Mouse (Mus musculus): Measurements from ENCODE around the gene Fli1.

The Fli1 gene

GRCm38 (mm10) chr9:32542212-32543039 is at the start of gene Fli1:
Gene Fli1, minus strand, starts transcription at chr9:32542861.
- in situ Hi-C loops (cut with MseI, MboI): no loop called here

DNA sequence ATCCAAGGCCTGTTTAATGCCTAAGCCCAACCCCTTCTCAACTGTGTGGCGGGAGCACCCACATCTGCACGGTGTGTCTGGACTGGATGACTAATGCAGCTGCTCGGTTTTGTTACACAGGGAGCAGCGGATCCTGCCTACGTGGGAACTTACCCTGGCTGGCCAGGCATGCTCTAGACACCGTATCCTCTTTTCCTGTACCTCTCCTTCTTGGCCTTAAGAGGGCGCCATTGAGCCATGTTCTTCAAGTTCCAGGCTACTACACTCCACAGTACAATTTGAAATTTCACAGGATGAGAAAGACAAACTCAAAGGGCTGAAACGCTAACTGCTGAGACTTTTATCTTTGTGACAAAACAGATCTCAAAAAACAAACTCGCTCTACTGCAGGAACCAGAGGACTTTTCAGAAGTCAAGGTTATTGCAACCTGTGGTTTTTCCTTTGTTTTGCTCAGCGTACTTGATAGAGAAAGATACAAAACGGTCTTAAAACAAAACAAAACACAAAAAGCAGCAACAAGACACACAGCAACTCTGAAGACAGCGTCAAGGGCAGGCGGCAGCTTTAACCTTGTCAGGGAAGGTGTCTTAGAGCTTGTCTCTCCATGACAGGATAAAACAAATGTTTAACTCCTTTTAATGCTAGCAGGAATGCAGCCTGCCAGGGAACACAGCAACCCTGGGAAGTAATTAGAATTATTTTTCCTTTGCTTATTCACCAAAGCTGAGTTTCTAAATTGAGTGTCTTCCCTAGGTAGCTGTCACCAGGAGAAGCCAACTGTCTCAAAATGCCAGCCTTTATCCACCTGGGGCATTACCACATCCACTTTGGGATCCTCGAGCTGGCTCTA is 49.3 kb upstream of the Fli1 start:
- in situ Hi-C loops (cut with MseI, MboI): loop anchor here (5.0 to 10.0 kb wide), 4 partner anchors 340 to 653 kb away; no protein-coding TSS in a partner anchor

- in situ Hi-C loops (cut with MseI, MboI): loop anchor here (5.0 to 10.0 kb wide), 4 partner anchors 342 to 654 kb away; no protein-coding TSS in a partner anchor
These were observed 47.9 kb upstream of the Fli1 start for GRCm38 (mm10) chr9:32590571-32590970.

GRCm38 (mm10) chr9:32589900-32590299 is 47.2 kb upstream of the Fli1 start:
- in situ Hi-C loops (cut with MseI, MboI): loop anchor here (5.0 to 10.0 kb wide), 5 partner anchors 185 to 655 kb away; no protein-coding TSS in a partner anchor

GRCm38 (mm10) chr9:32585357-32585756 is 42.7 kb upstream of the Fli1 start:
- in situ Hi-C loops (cut with MseI, MboI): loop anchor here in 1 of 2 experiments (10.0 kb wide), 1 partner anchor 181 kb away; no protein-coding TSS in a partner anchor

DNA sequence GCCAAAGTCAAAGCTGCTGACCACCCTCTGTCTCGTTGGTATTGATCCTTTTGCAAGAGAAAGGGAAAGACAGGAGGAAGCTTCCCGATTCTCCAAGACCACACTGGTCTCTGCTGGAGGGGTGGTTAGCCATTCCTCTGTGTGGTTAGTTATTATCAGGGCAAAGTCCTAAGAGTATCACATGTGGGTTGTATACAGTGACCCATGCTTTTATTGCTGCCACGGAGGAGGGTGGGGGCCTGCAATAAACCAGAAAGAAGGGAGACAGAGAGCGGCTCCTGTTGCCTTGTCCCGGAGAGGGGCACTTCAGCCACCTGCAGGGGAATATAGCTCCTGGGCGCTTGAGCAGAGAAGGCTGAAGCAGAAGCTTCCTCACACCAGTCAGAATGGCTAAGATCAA is 41.2 kb upstream of the Fli1 start:
- in situ Hi-C loops (cut with MseI, MboI): loop anchor here in 1 of 2 experiments (10.0 kb wide), 1 partner anchor 179 kb away; no protein-coding TSS in a partner anchor

GRCm38 (mm10) chr9:32581851-32582573 is 39.4 kb upstream of the Fli1 start:
- in situ Hi-C loops (cut with MseI, MboI): loop anchor here in 1 of 2 experiments (10.0 kb wide), 1 partner anchor 177 kb away; no protein-coding TSS in a partner anchor

DNA sequence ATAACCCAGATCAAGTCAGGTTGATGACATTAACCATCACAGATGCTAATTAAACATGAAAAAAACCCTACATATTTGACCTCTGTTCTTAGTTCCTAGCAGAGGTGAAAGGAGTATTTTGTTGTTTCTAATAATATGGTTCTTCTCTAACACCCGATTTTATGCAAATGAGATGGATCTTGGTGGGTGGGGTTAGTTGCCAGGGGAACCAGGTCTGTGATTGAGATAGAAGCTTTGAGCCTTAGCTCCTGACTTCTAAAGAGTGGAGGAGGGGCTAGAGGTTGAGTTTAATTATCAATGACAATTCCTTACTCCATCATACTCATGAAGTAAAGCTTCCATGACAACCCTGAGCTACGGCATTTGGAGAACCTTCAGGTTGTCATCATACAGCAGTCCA is 35.8 kb upstream of the Fli1 start:
- in situ Hi-C loops (cut with MseI, MboI): no loop called here

DNA sequence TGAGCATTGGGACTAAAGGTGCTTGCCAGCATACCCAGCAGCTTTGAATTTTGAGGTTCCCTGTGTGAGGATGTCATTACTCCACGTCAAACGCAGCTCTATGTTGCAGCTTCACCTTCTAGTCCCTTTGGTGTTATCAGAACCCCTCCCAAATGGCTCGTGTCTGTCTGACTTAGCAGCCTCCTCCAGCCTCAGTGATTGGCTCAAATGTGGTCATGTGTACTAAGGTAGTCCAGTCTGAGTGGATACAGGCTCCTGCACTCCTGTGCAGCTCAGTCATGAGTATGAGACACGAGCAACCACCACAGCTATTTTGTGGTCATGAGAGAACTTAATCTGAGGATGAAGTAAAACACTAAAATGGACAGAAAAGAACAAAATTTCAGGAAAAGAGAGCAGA is 31.0 kb upstream of the Fli1 start:
- in situ Hi-C loops (cut with MseI, MboI): no loop called here

DNA sequence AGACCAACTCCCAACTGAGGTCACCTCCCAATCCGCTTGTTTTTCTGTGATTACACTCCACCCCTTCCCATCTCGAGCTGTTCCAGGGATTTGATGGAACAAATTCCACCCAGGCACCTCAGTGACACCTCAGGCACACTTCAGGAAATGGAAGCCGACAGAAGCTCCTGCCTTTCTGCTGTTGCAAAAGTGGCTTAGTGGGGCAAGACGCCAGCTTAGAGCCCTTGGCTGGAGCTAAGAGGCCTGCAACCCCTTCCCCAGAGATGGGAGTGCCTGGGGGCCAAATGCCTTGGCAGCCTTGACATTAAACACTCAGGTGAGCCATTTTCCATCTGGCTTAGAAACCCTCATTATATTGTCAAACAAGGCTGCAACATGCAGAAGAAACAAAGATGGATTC is 29.0 kb upstream of the Fli1 start:
- in situ Hi-C loops (cut with MseI, MboI): no loop called here

DNA sequence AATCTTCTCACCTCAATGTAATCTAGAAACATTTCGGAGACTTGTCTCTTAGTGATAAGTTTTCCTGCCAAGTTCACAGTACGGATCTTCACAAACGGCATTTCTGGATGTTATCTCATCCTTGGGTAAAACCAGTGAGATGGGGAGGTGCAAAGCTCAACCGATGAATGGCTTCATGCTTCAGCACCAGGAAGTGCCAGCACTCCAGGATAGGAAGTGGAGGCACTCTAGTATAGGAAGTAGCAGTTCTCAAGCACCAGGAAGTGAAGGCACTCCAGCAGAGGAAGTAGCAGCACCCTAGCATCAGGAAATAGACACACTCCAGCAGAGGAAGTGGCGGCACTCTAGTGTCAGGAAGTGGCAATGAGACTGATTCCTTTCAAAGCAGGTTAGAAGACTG is 27.9 kb upstream of the Fli1 start:
- in situ Hi-C loops (cut with MseI, MboI): no loop called here

DNA sequence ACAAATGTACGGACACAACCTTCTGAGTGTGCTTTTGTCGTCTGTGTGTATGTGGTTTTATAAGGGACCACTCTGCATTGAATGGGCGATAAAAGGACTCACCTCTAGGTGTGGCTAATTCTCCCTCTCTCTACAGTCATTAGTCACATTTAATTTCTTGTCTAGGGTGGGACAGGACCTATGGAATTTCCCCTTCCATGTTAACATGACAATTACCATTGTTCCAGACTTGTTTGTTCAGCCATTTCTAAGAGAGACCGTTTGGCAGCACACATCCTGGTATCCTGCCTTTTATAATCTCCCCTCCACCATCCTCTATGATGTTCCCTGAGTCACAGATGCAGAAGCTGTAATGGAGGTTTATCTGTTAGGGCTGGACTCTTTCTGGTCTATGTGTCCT is 26.6 kb upstream of the Fli1 start:
- in situ Hi-C loops (cut with MseI, MboI): no loop called here

DNA sequence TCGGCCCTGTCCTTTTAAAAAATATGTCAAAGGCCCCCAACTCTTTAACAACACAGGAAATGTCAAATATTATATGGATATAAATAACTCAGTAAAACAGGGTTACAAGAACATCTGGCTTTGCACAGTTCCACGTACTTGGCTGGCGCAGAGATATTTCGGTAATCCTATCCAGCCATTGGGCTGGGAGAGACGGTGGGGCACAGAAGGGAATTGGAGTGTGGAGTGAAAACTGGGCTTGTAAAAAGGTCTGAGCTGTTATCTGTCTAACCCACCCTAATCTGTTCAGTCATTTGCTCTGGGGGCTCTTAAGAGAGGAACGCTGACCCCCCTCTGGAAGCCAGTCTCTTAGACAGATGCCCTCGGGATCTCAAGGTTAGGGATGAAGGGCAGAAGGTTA is 24.9 kb upstream of the Fli1 start:
- in situ Hi-C loops (cut with MseI, MboI): no loop called here

DNA sequence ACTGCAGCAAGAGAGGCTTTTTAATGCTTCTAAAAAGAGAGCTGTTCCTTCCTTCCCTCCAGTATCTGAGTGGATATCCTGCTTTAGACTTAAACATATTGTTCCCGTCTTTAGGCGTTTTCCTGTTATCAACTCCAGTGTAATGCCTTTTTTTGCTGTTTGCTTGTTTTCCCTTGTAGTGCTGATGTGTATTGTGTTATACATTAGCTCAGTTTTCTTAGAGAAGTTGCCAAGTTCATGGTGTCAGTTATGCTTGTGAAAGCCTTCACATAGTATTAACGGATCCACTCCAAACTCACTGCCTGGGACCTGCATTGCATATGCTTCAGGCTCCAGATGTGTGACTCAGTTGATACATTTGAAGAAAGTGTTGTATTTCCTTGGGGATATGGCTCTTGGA is 22.6 kb upstream of the Fli1 start:
- in situ Hi-C loops (cut with MseI, MboI): no loop called here

GRCm38 (mm10) chr9:32562837-32563236 is 20.2 kb upstream of the Fli1 start:
- in situ Hi-C loops (cut with MseI, MboI): no loop called here

- in situ Hi-C loops (cut with MseI, MboI): no loop called here
These were observed 19.7 kb upstream of the Fli1 start for GRCm38 (mm10) chr9:32562409-32562808.

GRCm38 (mm10) chr9:32561190-32561890 is 18.7 kb upstream of the Fli1 start:
- in situ Hi-C loops (cut with MseI, MboI): no loop called here

- in situ Hi-C loops (cut with MseI, MboI): no loop called here
These were observed 17.2 kb upstream of the Fli1 start for GRCm38 (mm10) chr9:32559859-32560258.

GRCm38 (mm10) chr9:32559454-32559853 is 16.8 kb upstream of the Fli1 start:
- in situ Hi-C loops (cut with MseI, MboI): no loop called here

DNA sequence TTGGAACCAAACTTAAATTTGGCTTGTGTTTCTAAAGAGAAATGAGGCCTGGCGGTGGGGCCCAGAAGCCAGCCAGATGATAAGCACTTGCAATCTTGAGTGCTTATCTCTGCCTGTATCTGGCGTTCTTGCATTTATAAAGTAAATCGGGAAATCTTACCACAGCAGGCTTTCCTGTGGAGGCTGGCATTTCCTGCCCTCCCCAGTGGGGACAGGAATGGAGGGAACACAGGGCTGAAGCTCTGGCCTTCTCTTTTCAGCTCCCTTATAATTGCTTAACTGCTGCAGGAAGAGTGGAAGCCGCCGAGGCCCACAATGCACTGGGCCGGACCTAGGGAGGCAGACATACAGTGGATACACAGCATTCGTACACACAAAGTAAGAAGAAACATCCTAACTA is 13.7 kb upstream of the Fli1 start:
- in situ Hi-C loops (cut with MseI, MboI): no loop called here

- in situ Hi-C loops (cut with MseI, MboI): no loop called here
These were observed 12.6 kb upstream of the Fli1 start for GRCm38 (mm10) chr9:32555279-32555678.

All from mouse trophoblast stem cell (cell line).